Mouse (Mus musculus): ENCODE results near the gene Plekha3.

DNA sequence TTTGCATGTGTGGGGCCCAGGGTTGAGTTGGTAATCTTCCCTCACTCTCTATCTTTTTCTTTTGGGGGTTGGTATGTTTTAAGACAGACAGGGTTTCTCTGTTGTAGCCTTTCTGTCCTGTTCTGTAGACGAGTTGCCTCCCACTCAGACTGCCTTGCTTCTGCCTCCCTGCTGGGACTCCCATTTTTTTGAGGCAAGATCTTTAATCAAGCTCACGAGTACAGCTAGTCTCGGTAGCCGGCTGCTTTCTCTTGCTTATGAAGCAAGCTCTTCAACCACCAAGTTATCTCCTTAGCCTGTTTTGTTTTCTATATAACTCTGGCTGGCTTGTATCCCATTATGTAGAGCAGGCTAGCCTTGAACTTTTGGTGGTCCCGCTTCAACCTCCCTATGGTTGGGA is 18.7 kb downstream of the Plekha3 start:
- TF ChIP-seq CTCF (IDR thresholded peaks at IDR 0.05; ENCODE audit: low read depth) (no peak), EP300 (IDR thresholded peaks at IDR 0.05; ENCODE audit: low read depth) (no peak)
